Mouse (Mus musculus) olfactory bulb, adult 2 months (tissue): ENCODE measurements around the gene Snd1.

Experiments
- CTCF ChIP-seq: fragments of 200-500 bp; IDR thresholded peaks from 2 replicates; pipeline ENCODE4 v1.5.1; 2012; ENCODE audit warnings: low read depth, mild to moderate bottlenecking, low read length, moderate library complexity; ENCODE audit not compliant: insufficient read depth
- POLR2A ChIP-seq: fragments of 200-500 bp; IDR thresholded peaks from 2 replicates; pipeline ENCODE4 v1.6.1; 2012; ENCODE audit warnings: mild to moderate bottlenecking, low read depth, low read length, moderate library complexity; ENCODE audit not compliant: insufficient read depth

- TF ChIP-seq CTCF (no peak), POLR2A (no peak)
These were observed 11.1 kb downstream of the Snd1 start for GRCm38 (mm10) chr6:28486008-28486407.
